Mouse (Mus musculus): ENCODE results near the gene Gys1. TPM values are rescaled to one million over a fixed set of nuclear protein-coding genes. Genes with fewer than 3 reads are reported as not detected.

Gys1 gene
- total and polyA plus RNA-seq, 3 experiments: 14.0 to 27.2 (median 23.9) TPM

DNA sequence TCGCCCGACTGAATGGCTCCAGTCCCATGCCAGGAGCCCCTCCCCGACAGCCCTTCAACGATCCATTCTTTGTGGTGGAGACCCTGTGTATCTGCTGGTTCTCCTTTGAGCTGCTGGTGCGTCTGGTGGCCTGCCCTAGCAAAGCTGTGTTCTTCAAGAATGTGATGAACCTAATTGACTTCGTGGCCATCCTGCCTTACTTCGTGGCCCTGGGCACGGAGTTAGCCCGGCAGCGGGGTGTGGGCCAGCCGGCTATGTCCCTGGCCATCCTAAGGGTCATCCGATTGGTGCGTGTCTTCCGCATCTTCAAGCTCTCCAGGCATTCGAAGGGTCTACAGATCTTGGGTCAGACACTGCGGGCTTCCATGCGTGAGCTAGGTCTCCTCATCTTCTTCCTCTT lies 25.7 kb upstream of the Gys1 start:
- Histone ChIP-seq H3K4me1 (ENCODE audit: control insufficient read depth in 1 of 2, insufficient read depth in 2 of 2) (peaks cover 0 to 21% of the 10 kb centered on the region in 2 experiments; a peak in 2 of 4 replicates), H3K4me2 (ENCODE audit: insufficient read depth, low read depth, poor library complexity, severe bottlenecking) (no peak overlapping the region), H3K27ac (ENCODE audit: insufficient read depth, low read depth) (no peak overlapping the region), H3K27me3 (replicated peaks) (peaks cover 78% of the 10 kb centered on the region), H3K9ac (ENCODE audit: insufficient read depth, low read depth) (no peak overlapping the region), H3K36me3 (replicated peaks in 1 of 2; ENCODE audit: control insufficient read depth in 1 of 2, insufficient read depth in 1 of 2, low read length in 1 of 2) (peaks cover 0 to 4% of the 10 kb centered on the region in 2 experiments), H3K79me2 (replicated peaks; ENCODE audit: control insufficient read depth, extremely low read depth, insufficient read depth, poor library complexity, severe bottlenecking) (no peaks in the 10 kb centered on the region), H3K4me3 (replicated peaks in 1 of 3; ENCODE audit: low read depth in 2 of 3, low read length in 2 of 3, poor library complexity in 1 of 3) (no peak overlapping the region), H3K9me3 (replicated peaks; ENCODE audit: low read length) (peaks cover 12% of the 10 kb centered on the region)
- TF ChIP-seq GABPA (IDR thresholded peaks at IDR 0.05; ENCODE audit: insufficient replicate concordance, low read depth, low read length): no peak
- TF ChIP-seq CHD1 (IDR thresholded peaks at IDR 0.05; ENCODE audit: low read depth, low read length): no peak
- TF ChIP-seq MEF2A (IDR thresholded peaks at IDR 0.05; ENCODE audit: borderline replicate concordance, low read depth, low read length): no peak
- no peak for TF ChIP-seq IRF4 (IDR thresholded peaks at IDR 0.05; ENCODE audit: low read depth, low read length)
- no peak for TF ChIP-seq NRF1 (IDR thresholded peaks at IDR 0.05; ENCODE audit: low read depth, low read length)
- TF ChIP-seq KAT2A (IDR thresholded peaks at IDR 0.05; ENCODE audit: insufficient replicate concordance, low read length): no peak
- no peak for TF ChIP-seq POLR2A (IDR thresholded peaks at IDR 0.05; ENCODE audit: low read depth, low read length)
- no peak for TF ChIP-seq MAX (IDR thresholded peaks at IDR 0.05; ENCODE audit: low read length)
- no peak for TF ChIP-seq ZC3H11A (IDR thresholded peaks at IDR 0.05; ENCODE audit: low read depth, low read length)
- TF ChIP-seq RAD21 (IDR thresholded peaks at IDR 0.05; ENCODE audit: low read depth, low read length): no peak
- no peak for TF ChIP-seq TBP (conservative IDR thresholded peaks at IDR 0.05; ENCODE audit: low read depth, low read length)
- in situ Hi-C loops (cut with MboI; ENCODE audit: low pct_ligation_motif_present, low pct_unique_long_range_greater_than_20kb, low sequenced_read_pairs): no loop called here
- dilution Hi-C loops (cut with MboI; ENCODE audit: extremely low pct_ligation_motif_present, extremely low pct_unique_long_range_greater_than_20kb, low sequenced_read_pairs): no loop called here
- DNase-seq (ENCODE audit: extremely low read depth): no peak

DNA sequence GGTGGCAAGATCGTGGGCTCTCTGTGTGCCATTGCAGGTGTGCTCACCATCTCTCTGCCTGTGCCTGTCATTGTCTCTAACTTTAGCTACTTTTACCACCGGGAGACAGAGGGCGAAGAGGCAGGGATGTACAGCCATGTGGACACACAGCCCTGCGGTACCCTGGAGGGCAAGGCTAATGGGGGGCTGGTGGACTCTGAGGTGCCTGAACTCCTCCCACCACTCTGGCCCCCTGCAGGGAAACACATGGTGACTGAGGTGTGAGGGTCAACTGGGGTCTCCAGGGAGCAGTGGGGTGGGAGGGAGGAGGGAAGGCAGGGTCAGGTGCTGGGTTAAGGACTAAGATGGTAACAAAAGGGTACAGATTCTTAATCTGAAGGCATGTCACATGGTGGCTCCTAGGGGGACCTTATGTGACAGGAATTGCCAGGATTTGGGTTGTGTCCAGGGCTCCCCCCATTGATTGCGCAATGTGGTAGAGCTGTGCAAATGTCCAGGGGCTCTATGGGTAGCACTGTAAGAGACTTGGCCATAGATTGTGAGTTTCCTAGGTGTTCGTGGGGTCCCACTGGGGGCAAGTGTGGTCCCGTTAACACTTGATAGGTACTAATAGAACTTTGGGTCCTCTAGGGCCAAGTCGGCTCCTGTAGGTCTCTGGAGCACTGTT lies 25.0 kb upstream of the Gys1 start:
- no peak for DNase-seq (ENCODE audit: extremely low read depth)
- TF ChIP-seq NRF1 (IDR thresholded peaks at IDR 0.05; ENCODE audit: low read depth, low read length) (no peak), RAD21 (IDR thresholded peaks at IDR 0.05; ENCODE audit: low read depth, low read length) (no peak), SMC3 (IDR thresholded peaks at IDR 0.05; ENCODE audit: low read depth, low read length) (no peak), ZNF384 (IDR thresholded peaks at IDR 0.05; ENCODE audit: low read depth, low read length) (no peak), MAFK (IDR thresholded peaks at IDR 0.05; ENCODE audit: insufficient replicate concordance, low read length) (no peak), ZMIZ1 (IDR thresholded peaks at IDR 0.05; ENCODE audit: low read depth, low read length) (no peak), JUND (conservative IDR thresholded peaks at IDR 0.05; ENCODE audit: low read depth, low read length) (no peak), EP300 (IDR thresholded peaks at IDR 0.05; ENCODE audit: low read length) (no peak), IRF4 (IDR thresholded peaks at IDR 0.05; ENCODE audit: low read depth, low read length) (no peak), CTCF (conservative IDR thresholded peaks at IDR 0.05 in 1 of 2, IDR thresholded peaks at IDR 0.05 in 1 of 2; ENCODE audit: low read depth in 2 of 2, low read length in 2 of 2) (no peak), MXI1 (IDR thresholded peaks at IDR 0.05; ENCODE audit: low read depth, low read length) (no peak), RCOR1 (conservative IDR thresholded peaks at IDR 0.05; ENCODE audit: low read depth, low read length) (no peak), TCF12 (IDR thresholded peaks at IDR 0.05; ENCODE audit: low read depth, low read length) (no peak), TBP (conservative IDR thresholded peaks at IDR 0.05; ENCODE audit: low read depth, low read length) (no peak)
- no peak overlapping the region for H3K4me2 ChIP-seq (ENCODE audit: insufficient read depth, low read depth, poor library complexity, severe bottlenecking)
- peaks cover 78% of the 10 kb centered on the region for H3K27me3 ChIP-seq (replicated peaks)
- peaks cover 0 to 4% of the 10 kb centered on the region in 2 experiments for H3K36me3 ChIP-seq (replicated peaks in 1 of 2; ENCODE audit: control insufficient read depth in 1 of 2, insufficient read depth in 1 of 2, low read length in 1 of 2)
- H3K4me3 ChIP-seq (replicated peaks in 1 of 3; ENCODE audit: low read depth in 2 of 3, low read length in 2 of 3, poor library complexity in 1 of 3): no peak overlapping the region
- peaks cover 12% of the 10 kb centered on the region for H3K9me3 ChIP-seq (replicated peaks; ENCODE audit: low read length)
- no peak overlapping the region for H3K27ac ChIP-seq (ENCODE audit: insufficient read depth, low read depth)
- no peaks in the 10 kb centered on the region for H3K79me2 ChIP-seq (replicated peaks; ENCODE audit: control insufficient read depth, extremely low read depth, insufficient read depth, poor library complexity, severe bottlenecking)
- peaks cover 4 to 26% of the 10 kb centered on the region in 2 experiments; a peak in 2 of 4 replicates for H3K4me1 ChIP-seq (ENCODE audit: control insufficient read depth in 1 of 2, insufficient read depth in 2 of 2)
- no peak overlapping the region for H3K9ac ChIP-seq (ENCODE audit: insufficient read depth, low read depth)
- in situ Hi-C loops (cut with MboI; ENCODE audit: low pct_ligation_motif_present, low pct_unique_long_range_greater_than_20kb, low sequenced_read_pairs) (no loop called here), dilution Hi-C loops (cut with MboI; ENCODE audit: extremely low pct_ligation_motif_present, extremely low pct_unique_long_range_greater_than_20kb, low sequenced_read_pairs) (no loop called here)

Measured in CH12.LX (cell line).